Mouse (Mus musculus) layer of hippocampus, adult 9-10 months (tissue): Measurements from ENCODE around the gene A3galt2.

ENCODE experiments used
- DNase-seq: peaks from one replicate; pipeline ENCODE4 v3.0.0; 2022; ENCODE audit warnings: low spot score

Gene A3galt2

DNA sequence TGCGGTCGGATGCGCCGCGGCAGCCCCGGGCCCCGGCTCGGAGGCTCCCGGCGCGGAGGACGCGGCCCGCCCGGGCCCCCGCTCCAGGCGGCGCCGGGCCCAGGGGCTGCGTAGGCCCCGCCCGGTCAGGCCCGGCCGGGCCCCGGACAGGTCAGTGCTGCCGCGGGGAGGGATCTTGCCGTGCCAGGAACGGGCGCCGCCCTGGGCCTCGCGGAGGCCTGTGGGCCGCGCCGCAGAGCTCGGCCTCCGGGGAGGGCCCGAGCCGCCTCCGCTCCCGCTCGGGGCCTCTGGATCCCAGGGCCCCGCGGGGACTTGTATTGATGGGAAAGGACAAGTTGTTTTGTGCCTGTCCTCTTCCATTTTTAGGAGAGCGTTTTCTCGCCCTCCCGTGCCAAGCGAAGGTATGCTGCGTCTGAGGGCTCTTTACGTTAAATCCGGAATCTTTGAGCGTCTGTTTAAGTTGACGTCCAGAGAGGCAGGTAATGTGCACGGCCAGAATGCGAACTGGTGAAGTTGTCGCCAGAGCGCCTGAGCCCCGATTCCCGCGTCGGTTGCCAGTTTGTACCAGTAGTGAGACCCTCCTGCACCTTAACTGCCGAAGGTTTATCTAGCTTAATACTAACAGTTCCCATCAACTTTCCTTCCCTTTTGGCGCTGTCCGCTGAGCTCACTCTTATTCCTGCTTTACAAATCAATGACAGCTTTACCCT lies 27.3 kb upstream of the A3galt2 start:
- no peak for DNase-seq

DNA sequence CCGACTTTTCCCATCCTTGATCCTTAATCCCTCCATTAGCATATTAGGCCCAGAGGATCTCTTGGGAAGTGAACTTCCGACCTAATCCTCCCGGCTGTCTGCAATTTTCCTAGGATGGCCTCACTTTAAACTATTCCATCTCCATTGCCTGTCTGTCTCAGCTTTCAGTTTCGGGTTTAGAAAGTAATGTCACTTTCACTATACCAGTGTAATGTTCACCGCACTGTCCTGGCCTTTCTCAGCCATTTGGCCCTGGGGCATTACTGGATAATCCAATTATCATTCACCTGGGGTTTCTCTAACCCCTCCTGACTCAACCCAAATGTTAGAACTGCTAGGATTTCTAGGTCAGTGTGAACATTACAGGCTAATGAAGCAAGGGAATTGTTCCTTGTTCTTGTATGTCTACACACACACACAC lies 26.7 kb upstream of the A3galt2 start:
- DNase-seq, result no peak

DNA sequence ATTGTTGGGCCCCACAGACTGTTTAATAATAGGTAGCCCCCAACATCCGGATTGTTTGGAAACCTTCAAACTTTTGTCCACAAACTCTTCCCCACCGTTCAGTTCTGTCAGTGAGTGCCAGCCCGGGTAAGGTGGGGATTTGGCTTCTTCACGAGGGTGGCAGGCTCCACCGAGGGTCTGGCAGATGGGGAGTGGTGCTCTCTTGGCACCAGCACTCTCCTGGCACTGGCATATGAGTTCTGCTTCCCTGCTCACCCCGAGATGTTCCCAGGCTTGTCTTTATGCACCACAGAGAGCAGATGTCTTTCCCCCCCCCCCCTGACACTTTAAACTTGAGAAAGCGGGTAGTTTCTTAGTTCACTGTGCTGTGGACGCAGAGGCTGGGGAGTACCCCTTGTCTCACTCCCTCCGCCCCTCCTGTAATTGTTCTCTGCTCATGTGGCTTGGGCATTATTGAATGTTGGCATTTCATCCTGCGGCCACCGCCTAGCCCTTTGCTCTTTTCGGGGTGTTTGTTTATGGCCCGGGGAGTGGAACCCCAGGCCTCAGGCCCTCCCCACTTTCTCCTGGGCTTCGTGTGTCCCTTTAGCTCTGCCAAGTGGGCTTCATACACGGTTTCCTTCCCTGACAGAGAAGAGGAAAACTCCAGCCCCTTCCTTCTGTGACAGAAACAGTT lies 26.0 kb upstream of the A3galt2 start:
- no peak for DNase-seq

DNA sequence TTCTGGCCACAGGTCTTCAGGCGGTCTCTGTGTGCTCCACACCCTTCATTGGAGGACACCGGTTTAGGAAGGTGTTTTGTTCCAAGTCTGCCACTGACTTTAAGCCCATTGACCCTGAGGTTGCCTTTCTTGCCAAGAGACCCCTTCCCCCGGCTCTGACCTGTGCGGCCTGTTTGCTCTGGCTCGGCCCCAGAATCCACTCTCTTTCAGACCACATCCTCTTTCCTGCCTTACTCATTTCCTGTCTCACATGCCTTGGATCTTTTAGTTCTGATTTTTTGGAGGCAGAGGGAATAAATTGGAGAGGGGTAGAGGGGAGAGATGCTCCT lies 25.5 kb upstream of the A3galt2 start:
- DNase-seq, result no peak

DNA sequence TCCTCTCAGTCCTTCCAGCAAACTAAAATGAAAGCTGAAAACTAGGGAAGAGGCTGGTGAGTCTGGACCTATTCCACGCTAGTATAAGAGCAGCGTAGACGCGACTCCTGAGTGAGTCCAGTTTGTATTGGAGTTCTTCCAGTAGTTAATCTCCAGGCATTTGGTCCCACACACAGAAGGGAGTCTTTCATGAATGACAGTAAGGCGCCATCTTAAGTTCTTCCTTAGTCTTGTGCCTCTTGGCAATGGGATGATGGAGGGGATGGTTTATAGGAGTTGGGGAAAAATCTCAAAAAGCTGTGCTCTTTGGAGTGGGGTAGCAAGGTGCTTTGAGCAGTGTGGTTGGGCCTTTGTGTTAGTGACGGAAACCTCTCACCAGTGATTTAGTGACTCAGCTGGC lies 24.9 kb upstream of the A3galt2 start:
- no peak for DNase-seq

DNA sequence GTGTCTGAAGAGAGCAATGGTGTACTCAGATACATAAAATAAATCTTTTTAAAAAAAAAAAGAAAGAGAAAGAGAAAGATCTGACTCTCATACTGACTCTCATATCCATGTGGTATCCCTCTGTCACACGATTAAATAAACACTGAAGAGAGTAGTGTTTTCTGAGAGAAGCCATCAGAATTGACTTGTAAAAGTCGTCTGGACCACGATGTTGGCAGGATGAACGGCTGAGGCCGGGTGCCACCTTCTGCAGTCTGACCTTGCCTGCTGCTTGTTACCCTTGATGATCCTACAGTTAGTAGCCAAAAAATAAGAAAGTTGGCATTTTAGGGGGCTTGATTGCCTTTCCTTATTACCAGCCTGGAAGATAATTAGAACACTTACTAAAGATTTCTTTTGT lies 22.4 kb upstream of the A3galt2 start:
- DNase-seq, result no peak

DNA sequence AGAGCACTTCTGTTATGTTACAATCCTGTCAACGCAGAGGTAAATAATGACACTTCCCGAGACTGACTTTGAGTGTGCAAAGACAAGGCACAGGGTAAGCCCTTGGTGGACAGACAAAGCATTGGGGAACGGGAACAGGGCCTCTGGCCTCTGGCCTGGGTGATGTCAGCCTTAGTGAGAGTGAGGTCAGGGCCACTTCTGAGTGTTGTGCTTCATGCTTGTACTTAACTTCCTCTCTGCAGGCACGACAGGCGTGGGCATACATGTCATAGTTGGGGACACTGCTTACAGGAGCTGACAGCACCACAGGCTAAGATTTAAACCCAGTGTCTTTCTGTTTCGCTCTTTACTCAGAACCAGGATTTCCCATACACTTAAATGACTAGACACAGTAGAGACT lies 21.7 kb upstream of the A3galt2 start:
- no peak for DNase-seq

DNA sequence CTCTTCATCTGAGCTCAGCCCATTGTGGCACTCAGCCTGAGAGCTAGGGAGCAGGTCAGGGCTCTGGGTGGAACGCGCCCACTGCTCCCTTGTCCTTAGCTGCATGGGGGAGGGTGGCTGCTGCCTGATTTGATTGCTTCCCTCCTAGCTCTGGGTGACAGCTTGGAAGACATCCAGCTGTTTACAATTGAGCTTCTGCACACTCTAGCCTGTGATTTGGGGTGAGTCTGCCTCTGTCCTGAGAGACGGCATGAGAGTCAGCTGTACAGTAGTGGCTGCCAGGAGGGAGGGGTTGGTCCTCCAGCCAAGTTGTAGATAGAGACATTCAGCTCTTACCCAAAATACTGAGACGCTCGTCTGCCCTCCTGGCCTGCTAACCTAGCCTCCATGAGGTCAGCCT lies 20.9 kb upstream of the A3galt2 start:
- DNase-seq, result no peak

DNA sequence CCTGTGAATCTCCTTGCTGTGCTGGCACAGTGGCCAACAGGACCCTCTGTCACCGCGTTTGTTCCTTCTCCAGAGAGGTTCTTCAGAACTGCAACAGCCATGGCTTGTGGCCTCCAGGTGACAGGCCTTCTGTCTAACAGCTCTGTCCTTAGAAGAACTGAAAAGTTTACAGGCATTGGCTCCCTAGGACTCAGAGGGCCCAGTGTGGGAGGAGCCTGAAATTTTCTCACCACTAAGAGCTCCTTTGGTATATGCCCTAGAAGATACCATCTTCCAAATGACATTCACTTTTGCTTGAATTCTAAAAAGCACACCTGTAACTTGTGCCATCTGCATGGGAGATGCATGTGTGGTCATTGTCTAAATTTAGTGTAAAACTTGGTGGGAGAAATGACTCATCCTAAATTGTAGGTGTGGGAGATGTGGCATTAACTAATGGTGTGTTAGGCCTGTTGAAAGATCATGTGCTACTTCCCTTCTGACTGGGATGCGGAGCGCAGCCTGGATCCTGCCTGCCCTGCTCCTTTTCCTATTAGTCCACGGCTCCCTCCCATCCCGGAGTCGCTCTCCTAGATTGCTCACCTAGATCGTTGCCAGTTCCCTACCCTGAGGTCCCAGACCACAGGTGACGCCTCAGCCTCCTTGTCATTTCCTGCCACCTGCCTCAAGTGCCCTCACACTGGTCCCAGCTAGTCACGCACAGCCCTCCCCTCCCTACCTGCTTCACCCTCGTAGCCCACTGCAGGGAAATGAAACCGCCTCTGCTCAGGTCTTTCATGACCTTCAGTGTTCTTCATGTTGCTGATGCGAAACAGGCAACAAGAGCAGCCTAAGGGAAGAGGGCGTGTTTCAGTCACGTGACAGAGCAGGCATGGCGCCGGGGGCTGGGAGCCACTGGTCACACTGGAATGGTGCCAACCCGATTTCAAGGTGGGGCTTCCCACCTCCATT lies 20.2 kb upstream of the A3galt2 start:
- no peak for DNase-seq

DNA sequence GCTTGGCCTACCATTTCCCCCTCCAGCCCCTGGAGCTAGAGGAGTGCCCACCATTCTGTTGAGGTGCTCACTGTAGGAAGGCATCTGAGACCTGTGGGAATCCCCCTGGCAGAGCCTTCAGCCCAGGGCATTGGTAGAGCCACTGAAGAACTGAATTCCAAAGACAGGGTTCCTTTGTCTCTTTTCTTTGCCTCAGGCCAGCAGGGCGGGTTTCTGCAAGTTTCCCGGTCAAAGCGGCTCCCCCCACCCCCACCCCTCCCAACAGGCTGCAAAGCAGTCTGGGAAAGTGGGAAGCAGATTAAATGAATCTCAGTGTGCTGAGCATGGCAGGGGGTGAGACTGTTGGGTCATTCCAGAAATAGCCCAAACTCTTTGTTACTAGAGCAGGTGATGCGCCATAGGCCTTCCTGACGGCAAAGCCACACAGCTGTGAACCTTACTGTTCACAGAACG lies 18.0 kb upstream of the A3galt2 start:
- no peak for DNase-seq

DNA sequence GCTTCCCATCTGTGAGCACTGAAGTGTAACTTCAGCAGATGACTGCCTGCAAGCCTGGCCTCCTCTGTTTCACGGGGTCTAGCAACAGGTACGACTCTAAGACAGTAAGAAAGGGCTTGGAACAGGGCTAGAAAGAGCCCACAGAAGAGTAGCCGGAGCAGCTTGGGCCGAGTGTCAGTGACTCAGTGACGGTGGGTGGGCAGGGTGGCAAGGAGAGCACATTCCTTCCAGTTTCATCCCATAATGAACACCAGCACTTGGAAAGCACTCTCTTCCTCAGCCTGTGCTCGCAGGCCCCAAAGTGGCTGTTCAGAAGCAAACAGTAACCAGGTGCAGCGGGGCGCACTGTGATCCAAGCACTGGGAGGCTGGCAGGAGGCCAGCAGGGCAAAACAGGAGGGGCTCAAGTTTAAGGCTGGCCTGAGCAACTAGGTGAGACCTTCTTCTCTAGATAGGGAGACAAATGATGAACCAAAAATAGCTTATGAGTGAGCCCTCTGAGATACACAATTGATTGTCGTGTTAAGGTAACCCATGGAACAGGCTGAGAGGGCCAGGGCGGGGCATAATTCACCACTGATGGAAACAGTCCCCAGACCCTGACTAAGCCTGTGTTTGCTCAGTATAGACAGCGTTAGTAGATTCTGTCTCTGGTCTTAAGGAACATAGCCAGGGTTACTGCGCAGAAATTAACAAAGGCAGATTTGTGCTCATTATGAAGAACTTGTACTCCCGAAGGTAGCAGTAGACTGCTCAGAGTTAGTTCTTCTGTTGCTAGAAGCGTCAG lies 17.1 kb upstream of the A3galt2 start:
- DNase-seq, result no peak

DNA sequence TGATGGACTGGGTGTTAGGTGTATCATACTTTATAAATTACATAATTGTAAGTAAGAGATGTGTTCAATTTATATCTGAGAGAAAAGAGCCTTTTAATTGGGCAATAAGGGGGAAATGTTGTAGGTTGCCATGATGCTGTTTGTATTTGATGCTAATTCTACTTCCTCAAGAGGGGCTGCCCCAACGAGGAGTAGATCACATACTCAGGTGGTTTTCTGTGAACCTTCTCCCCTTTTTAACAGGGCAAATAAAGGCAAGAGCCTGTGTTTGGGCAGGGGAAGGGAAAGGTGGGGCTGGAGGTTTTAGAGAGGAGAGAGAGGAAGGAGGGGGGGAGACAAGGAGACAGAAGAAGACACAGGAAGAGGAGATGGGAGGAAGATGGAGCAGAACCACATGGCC lies 14.3 kb upstream of the A3galt2 start:
- DNase-seq, result no peak

DNA sequence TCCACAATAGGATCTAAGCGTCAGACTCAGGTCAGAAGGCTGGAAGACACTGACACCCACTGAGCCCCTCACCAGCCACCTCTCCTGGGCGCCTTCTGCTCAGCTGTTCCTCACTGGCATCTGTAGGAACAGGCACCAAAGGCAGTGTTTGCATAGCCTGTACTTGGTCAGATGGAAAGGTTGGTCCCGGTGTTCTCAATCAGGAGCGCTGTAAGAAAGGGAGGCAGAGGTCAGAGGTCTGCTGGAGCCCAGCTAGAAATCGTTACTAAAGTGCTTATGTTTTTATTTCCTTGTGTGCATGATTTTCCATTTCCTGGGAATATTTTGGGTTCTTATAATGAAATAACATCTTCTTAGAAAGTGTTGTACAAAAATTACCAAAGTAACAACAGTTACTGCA lies 13.3 kb upstream of the A3galt2 start:
- no peak for DNase-seq

DNA sequence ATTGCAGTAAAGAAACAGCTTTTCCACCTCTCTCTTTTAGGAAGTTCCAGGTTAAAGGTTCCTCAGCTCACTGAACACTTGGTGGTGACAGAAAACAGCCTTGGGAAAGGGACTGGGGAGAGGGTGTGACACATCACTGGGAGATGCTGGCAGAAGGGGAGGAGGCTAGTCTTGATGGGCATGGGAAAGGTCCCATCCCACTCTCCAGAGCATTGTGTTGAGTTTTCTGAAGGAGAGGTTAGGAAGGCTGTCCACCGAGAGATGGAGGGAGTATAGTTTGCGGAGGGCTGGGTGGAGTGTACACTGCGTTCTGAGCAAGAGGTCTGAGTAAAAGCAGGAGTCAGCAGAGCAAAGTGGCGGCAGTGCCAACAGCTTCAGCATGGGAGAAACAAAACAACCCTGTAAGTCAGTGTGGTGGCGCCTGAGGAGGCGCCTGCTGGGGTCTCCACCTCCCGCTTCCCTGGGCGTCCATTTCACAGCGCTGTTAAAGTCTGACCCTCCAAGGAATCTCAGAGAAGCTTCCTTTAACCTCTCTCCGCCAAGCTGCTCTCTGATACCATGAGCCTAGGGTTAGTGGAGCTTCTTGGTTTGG lies 12.7 kb upstream of the A3galt2 start:
- no peak for DNase-seq

DNA sequence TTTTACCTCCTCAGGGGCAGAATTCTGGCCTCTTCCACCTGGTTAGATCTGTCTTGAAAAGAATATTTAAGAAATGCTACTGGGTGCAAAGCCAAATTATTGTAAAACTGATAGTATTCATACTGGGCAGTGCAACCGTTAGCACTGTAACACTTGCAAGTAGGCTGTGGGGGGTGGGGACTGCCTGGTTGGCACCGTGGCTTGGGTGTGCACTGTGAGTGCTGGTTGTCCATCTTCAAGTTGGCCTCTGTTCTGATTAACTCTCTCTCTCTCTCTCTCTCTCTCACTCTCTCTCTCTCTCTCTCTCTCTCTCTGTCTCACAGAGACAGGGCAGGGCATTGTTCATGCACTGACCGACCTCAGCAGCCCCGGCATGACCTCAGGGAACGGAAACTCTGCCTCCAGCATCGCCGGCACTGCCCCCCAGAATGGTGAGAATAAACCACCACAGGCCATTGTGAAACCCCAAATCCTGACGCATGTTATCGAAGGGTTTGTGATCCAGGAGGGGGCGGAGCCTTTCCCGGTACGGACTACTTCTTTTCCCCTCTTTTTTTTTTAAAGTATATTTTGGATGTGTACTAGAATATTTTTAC lies 12.0 kb upstream of the A3galt2 start:
- no peak for DNase-seq

DNA sequence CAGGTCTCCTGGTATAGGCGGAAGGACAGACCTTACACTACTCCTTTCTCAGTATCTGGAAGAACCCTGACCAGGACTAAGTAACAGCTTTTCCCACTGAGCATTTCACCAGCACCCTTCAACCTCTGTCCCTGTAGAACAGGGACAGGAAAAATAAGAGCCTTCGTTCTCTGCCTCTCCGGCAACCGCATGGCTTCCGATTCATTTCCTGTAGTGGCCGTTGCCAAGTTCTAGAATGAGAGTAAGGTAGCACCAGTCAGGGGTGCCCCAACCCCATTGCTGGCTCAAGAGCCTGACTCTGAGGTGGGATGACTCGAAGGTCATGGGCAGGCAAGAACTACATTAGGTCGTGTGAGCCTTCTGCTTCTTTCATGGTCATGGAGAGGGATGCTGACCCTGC lies 10.0 kb upstream of the A3galt2 start:
- DNase-seq, result no peak

DNA sequence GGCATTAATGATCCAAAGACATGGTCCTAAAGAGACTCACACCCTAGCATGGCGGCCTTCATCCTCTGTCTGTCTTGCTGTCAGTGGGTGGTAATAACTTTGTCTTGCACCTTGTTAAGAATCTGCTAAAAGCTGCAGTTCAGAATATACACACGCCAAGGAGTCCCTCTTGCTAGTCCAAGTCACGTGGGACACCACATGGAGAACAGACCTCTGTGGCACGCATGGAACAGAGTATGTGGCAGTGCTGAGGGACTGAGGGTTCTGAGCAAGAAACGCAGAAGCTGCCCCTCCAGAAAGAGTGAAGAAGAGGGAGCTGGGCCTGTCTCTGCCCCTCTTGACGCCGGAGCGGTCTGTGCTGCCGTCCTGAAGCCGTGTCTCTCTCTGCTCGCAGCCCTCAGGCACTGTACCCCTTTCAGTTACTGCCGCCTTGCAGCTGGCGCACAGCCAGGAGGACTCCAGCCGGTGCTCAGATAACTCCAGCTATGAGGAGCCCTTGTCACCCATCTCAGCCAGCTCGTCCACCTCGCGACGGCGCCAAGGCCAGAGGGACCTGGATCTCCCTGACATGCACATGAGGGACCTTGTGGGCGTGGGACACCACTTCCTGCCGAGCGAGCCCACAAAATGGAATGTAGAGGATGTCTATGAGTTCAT lies 7.4 kb upstream of the A3galt2 start:
- DNase-seq, result no peak

DNA sequence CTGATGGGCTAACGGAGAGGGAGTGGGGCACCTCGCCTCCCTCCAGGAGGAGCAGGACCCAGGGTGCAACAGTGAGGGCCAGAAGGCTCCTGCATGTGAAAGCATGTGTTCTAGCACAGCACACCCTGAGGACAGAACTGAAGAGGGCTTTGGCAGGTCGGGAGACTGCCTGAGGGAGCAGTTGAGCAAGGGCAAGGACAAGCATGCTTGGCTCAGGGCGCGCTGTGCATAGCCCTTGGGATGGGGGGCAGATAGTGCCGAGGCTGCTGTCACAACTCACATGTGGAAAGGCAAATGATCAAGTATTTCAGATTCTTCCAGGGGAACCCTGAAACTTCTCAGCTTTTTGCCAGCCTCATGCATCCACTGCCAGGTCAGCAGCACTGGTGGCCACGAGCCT lies 6.9 kb upstream of the A3galt2 start:
- no peak for DNase-seq

DNA sequence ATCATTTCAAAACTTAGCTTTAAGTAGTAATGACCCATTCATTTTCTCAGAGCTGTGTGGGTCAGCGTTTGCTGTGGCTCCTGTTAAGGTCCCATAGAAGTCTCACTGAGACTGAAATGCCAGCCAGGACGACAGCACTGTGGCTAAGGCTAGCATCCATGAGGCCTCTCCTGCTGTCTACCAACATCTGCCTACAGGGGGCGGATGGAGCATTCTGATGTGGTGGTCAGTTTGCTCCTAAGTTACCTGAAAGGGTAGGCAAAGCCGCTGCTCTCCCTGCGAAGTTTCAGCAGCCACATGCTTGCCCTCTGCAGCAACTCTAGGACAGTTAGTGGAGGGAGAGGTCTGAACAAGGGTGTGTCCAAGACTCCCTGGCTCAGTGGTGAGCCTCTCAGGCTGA lies 4.2 kb upstream of the A3galt2 start:
- no peak for DNase-seq

DNA sequence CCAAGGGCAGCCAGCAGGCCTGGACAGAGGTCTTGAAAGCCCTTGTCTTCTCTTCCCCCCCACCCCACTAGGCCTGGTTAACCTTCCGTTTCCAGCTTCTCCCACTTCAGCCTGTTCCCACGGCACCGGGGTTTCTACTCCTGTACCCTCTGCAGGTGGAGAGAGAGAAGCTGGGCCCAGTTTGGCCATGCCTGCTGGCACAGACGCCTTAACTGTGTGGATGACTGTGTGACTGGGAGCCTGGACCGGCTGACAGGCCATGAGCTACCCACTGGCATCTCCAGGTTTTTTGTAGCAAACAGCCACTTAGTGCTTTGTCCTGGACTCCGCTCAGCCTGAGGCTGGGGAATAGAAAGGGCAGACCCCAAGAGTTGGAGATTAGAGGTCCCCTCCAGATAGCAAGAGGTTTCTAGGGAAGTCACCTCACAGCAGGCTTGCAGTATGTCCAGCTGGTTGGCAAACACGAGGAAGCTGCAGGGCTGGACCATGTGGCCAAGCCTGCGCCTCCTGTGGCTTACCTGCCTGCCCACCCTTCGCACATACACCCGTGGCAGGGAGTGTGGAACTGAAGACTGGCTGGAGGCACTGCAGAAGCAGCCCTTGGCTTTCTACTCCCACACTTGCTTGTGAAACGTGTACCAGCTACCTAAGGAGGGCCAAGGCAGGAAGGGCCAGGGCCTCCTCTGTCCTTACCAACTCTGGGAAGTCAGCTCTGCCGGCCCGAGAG lies 3.0 kb upstream of the A3galt2 start:
- no peak for DNase-seq
